Mouse (Mus musculus): ENCODE measurements at regions not wholly inside any gene's neighbourhood (a gene's known extent, or its start where the extent isn't known, plus 50 kb on each side); places are given as distances from the start of the nearest gene placed in this dataset.

GRCm38 (mm10) chr17:16166731-16167130, 335.9 kb upstream of the Rgmb start:
- no peak for TF ChIP-seq CTCF (IDR thresholded peaks at IDR 0.05; ENCODE audit: borderline replicate concordance, extremely low read depth, insufficient read depth, insufficient read length)
- no peak for TF ChIP-seq POLR2A (IDR thresholded peaks at IDR 0.05; ENCODE audit: borderline replicate concordance, extremely low read depth, insufficient read depth, insufficient read length, poor library complexity, severe bottlenecking)

Data from brain, embryonic 14.5 days (tissue).